8 mouse cellular contexts compared by ENCODE assay signal in the genomic region with DNA sequence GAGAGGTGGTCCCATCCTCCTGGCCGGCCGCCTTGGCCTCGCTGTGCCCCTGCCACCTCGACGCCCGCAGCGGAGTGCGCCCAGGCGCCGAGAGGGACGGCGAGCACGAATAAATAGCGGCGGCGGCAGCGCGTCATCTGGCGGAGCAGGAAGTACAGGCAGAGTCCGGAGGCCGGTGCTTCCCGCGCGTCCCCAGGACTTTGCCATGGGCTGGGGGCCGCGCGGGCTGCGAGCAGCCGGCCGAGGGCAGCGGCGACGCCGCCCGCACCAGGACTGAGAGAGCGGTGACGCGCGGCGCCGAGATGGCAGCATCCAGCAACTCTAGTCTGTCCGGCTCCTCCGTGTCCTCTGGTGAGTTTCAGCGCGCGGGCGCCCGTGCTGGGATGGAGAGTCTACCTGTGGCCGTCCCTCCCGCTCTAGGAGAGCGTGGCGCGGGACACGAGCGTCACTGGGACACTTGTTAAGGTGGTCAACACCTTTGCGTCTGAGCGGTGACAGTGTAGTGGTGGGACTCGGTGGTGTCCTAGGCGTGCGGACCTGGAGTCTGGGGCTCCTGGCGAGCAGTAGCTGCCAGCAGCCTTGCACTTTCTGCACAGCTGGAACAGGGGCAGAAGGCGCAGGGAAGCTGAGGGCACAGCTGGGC. TPM values are rescaled to one million over a fixed set of nuclear protein-coding genes. Genes with fewer than 3 reads are reported as not detected.
A peak's percentile ranks its signal among the peaks of the same experiment; 100 is the strongest.
DNase-seq lines count a peak whose midpoint lies in the region; ATAC-seq and TF ChIP-seq lines count a peak whose summit lies in the region.

No protein-coding gene starts in this region.

- intact Hi-C loops in left cerebral cortex, postnatal 36 days (cut with DNase I): loop anchor here (10.0 kb wide), 1 partner anchor 245 kb away; no protein-coding TSS in a partner anchor

- H3K27me3 ChIP-seq in hindbrain, postnatal 0 days (ENCODE audit: insufficient read depth, low read length): no peaks in the 10 kb centered on the region
- peaks cover 33% of the 10 kb centered on the region for H3K27me3 ChIP-seq in megakaryocyte, embryonic 14.5 days (replicated peaks)

- no peak for TF ChIP-seq CTCF in hindbrain, postnatal 0 days (IDR thresholded peaks at IDR 0.05; ENCODE audit: low read depth)

- no peaks in the 10 kb centered on the region for H3K36me3 ChIP-seq in hindbrain, postnatal 0 days (ENCODE audit: insufficient read depth, low read length)
- no peaks in the 10 kb centered on the region for H3K36me3 ChIP-seq in megakaryocyte, embryonic 14.5 days (replicated peaks; ENCODE audit: low read length)

- H3K4me1 ChIP-seq in hindbrain, postnatal 0 days (ENCODE audit: insufficient read depth, low read length): peaks cover 4% of the 10 kb centered on the region; the same call in 1 of the 2 replicates
- peaks cover 62% of the 10 kb centered on the region for H3K4me1 ChIP-seq in megakaryocyte, embryonic 14.5 days

- peak overlapping the region; percentile 84 for H3K4me2 ChIP-seq in hindbrain, postnatal 0 days (ENCODE audit: low read depth, low read length)

- peak overlapping the region; percentile 70 for H3K9ac ChIP-seq in hindbrain, postnatal 0 days (replicated peaks; ENCODE audit: low read length)

- DNase-seq in WW6 (ENCODE audit: low read depth, low spot score): peak; percentile 33
- peak; percentile 81 for DNase-seq in cerebellum, adult 8-10 months
- peak; percentile 46 for DNase-seq in forelimb bud, embryonic 11.5 days (ENCODE audit: low read depth, low spot score)
- peak; percentile 73 for DNase-seq in hindbrain, postnatal 0 days (ENCODE audit: low spot score)
- peak; percentile 59 to 71 for DNase-seq in left cerebral cortex, postnatal 36 days (ENCODE audit: low spot score in 2 of 2)
- DNase-seq in right cerebral cortex, postnatal 10 days (ENCODE audit: low spot score in 2 of 2): peak; percentile 74 to 77
- no peak for DNase-seq in adipocyte (ENCODE audit: low spot score)

- no peaks in the 10 kb centered on the region for H3K9me3 ChIP-seq in hindbrain, postnatal 0 days (ENCODE audit: low read length)
- peaks cover 5% of the 10 kb centered on the region for H3K9me3 ChIP-seq in megakaryocyte, embryonic 14.5 days

- H3K4me3 ChIP-seq in hindbrain, postnatal 0 days (ENCODE audit: low read length): peak overlapping the region; percentile 65
- H3K4me3 ChIP-seq in megakaryocyte, embryonic 14.5 days (replicated peaks): peak overlapping the region; percentile 95

- H3K27ac ChIP-seq in hindbrain, postnatal 0 days: peak overlapping the region; percentile 91

- under 1% methylated on average over 58 of the region's 62 CpGs for WGBS in hindbrain, postnatal 0 days

- peak; percentile 73 for ATAC-seq in hindbrain, postnatal 0 days

RNA-seq across cellular contexts. Expression of gene Chn2, which starts 0.6 kb away (rescaled TPM):
- 35.4 and 43.8 TPM in 2 replicates for total RNA-seq in hindbrain, postnatal 0 days (2014; rRNA removed)
- polyA plus RNA-seq in hindbrain, postnatal 0 days (2015; fragmentation: Nextera tagmentation; extraction: Ambion mirVana): 19.8 and 21.2 TPM in 2 replicates
- total RNA-seq in left cerebral cortex, postnatal 36 days (2021): 10 to 100 TPM; 42.5 to 44.8 TPM
- polyA plus RNA-seq in megakaryocyte, embryonic 14.5 days (2012; ENCODE audit: insufficient read depth, low replicate concordance): 4.0 and 9.5 TPM in 2 replicates
